Mouse (Mus musculus) embryo, embryonic 11 days (tissue): Measurements from ENCODE around the gene Il12rb2.
A peak's percentile ranks its signal among the peaks of the same experiment; 100 is the strongest.

ENCODE experiments used
- DNase-seq: peaks from one replicate; pipeline ENCODE4 v3.0.0-alpha.2; 2015

Il12rb2 gene

GRCm38 (mm10) chr6:67375982-67376391, at the start of gene Il12rb2:
TSS of gene Il12rb2 (minus strand) at chr6:67376188.
- DNase-seq: peak; percentile 47

- no peak for DNase-seq
Observed at GRCm38 (mm10) chr6:67421761-67422160, 45.8 kb upstream of the Il12rb2 start.

- DNase-seq: no peak
Observed at GRCm38 (mm10) chr6:67416557-67416956, 40.6 kb upstream of the Il12rb2 start.

GRCm38 (mm10) chr6:67415276-67415675, 39.3 kb upstream of the Il12rb2 start:
- DNase-seq: no peak

GRCm38 (mm10) chr6:67413378-67413777, 37.4 kb upstream of the Il12rb2 start:
- no peak for DNase-seq

GRCm38 (mm10) chr6:67405281-67405682, 29.3 kb upstream of the Il12rb2 start:
- no peak for DNase-seq

GRCm38 (mm10) chr6:67399551-67399950, 23.6 kb upstream of the Il12rb2 start:
- DNase-seq: no peak

GRCm38 (mm10) chr6:67365785-67366184, 10.2 kb downstream of the Il12rb2 start:
- DNase-seq: no peak

- DNase-seq: no peak
Observed at GRCm38 (mm10) chr6:67348065-67348464, 27.9 kb downstream of the Il12rb2 start.

GRCm38 (mm10) chr6:67339494-67339893, 36.5 kb downstream of the Il12rb2 start:
- no peak for DNase-seq

- no peak for DNase-seq
Observed at GRCm38 (mm10) chr6:67337943-67338342, 38.0 kb downstream of the Il12rb2 start.

GRCm38 (mm10) chr6:67323788-67324187, 52.2 kb downstream of the Il12rb2 start:
- DNase-seq: no peak

- peak; percentile 74 for DNase-seq
Observed at GRCm38 (mm10) chr6:67318451-67318850, 57.5 kb downstream of the Il12rb2 start.

GRCm38 (mm10) chr6:67317827-67318338, 58.1 kb downstream of the Il12rb2 start:
- DNase-seq: no peak

GRCm38 (mm10) chr6:67317068-67317467, 58.9 kb downstream of the Il12rb2 start:
- DNase-seq: no peak

GRCm38 (mm10) chr6:67314697-67315096, 61.3 kb downstream of the Il12rb2 start:
- DNase-seq: no peak

- DNase-seq: no peak
Observed at GRCm38 (mm10) chr6:67309752-67310151, 66.2 kb downstream of the Il12rb2 start.

- no peak for DNase-seq
Observed at GRCm38 (mm10) chr6:67308994-67309393, 67.0 kb downstream of the Il12rb2 start.

- no peak for DNase-seq
Observed at GRCm38 (mm10) chr6:67303210-67303609, 72.8 kb downstream of the Il12rb2 start.

- no peak for DNase-seq
Observed at GRCm38 (mm10) chr6:67302471-67302870, 73.5 kb downstream of the Il12rb2 start.

- no peak for DNase-seq
Observed at GRCm38 (mm10) chr6:67301230-67301629, 74.8 kb downstream of the Il12rb2 start.

- no peak for DNase-seq
Observed at GRCm38 (mm10) chr6:67300710-67301163, 75.3 kb downstream of the Il12rb2 start.

GRCm38 (mm10) chr6:67300300-67300699, 75.7 kb downstream of the Il12rb2 start:
- no peak for DNase-seq

GRCm38 (mm10) chr6:67298742-67299141, 77.2 kb downstream of the Il12rb2 start:
- DNase-seq: no peak

GRCm38 (mm10) chr6:67296126-67296525, 79.9 kb downstream of the Il12rb2 start:
- DNase-seq: peak; percentile 19
